Mouse (Mus musculus) lung, postnatal 36 days (tissue): ENCODE results near the gene Prnp.

Experiments used
- DNase-seq: peaks from one replicate; pipeline ENCODE4 v3.0.0; 2022; ENCODE audit warnings: mixed read lengths

The Prnp gene

GRCm38 (mm10) chr2:131909683-131910572 is at the start of gene Prnp, which contains the start of gene Prn:
Gene Prnp (plus strand): TSS chr2:131909928.
Gene Prn (plus strand): TSS chr2:131909957.
- DNase-seq = peak; percentile 93

DNA sequence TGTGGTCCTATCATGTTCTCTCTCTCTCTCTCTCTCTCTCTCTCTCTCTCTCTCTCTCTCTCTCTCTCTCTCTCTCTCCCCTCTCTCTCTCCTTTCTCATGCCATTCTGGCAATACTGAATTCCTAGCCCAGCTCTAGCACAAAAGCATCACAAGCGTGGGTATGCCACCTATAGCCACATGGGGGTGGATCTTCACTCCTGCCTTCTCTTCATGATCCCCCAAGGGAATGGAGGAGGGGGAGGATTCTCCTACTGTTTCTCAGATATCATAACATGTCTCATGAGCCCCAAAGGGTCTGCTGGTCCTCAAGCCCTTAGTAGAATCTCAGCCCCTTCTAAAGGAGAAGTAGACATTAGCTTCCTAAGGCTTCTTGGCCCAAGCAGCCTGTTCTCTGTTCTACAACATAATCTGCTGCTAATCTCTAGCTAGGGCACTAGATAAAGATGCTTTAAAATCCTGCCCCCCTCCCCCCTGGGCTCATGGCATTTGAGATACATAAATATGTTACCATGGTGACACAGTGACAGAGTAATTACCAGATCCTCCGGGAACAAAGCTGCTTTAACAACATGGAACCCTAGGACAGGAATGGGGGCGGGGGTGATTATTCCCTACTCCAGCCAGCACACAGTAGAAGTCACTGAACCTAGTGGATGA is 47.0 kb upstream of the Prnp start:
- no peak for DNase-seq

GRCm38 (mm10) chr2:131863472-131863871 is 46.3 kb upstream of the Prnp start:
- DNase-seq = no peak

GRCm38 (mm10) chr2:131864262-131864796 is 45.4 kb upstream of the Prnp start:
- no peak for DNase-seq

- DNase-seq = no peak
Measured at GRCm38 (mm10) chr2:131866676-131867075, 43.1 kb upstream of the Prnp start.

DNA sequence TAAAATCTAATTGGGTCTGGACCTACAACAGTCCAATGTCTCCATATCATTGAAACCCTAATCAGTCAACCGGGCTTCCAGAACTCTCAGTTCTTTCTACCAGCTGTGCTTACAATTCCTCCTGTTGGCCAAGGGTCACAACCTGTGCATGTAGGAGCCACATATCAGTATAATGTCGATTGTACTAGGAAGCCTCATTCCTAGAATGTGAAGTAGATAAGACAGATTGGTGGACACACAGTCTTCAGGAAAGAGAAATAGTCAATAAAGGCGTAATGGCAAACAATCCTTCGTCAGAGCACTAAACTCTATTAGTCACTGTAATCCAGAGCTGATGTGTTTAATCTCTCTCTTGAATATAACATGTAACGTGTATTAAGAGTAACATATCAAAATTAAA is 40.7 kb upstream of the Prnp start:
- DNase-seq = no peak

DNA sequence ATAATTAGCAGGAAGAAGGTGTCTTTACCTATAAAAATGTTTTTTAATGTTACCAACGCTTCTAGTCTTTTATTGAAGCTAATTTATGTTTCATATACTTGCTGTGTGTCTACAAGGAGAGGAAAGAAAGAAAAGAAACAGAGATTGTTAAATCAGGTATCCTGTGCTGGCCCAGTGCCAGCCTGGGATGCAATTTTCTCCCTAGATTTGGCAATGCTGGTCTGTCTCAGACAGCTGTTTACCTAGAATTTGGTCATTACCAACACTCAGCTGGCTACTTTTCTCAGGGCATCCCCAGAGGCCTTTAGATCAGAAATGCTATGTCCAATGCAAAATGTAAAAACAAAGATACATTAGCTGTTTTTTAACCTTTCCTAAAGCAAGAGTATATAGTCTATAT is 36.4 kb upstream of the Prnp start:
- DNase-seq = no peak

GRCm38 (mm10) chr2:131876551-131877265 is 33.0 kb upstream of the Prnp start:
- no peak for DNase-seq

GRCm38 (mm10) chr2:131881766-131882165 is 28.0 kb upstream of the Prnp start:
- DNase-seq = no peak

DNA sequence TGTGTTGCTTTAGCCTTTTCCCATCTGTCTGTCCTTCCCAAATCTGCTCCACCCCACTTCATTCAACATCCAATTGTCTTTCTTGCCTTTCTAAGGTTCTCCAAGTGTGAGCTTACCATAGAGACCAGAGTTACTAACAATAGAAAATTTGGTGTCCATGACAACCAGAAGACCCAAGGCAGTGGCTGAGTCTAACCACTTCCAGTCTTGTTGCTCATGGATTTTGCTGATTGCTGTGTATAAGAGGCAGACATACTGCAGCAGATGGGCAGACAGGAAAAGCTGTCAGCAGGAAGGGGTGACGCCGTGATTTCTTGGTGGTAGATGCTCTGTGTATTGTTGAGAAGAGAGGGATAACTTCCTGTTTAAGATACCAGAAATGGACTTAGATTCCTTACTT is 26.6 kb upstream of the Prnp start:
- DNase-seq = no peak

GRCm38 (mm10) chr2:131886503-131887160 is 23.1 kb upstream of the Prnp start:
- no peak for DNase-seq

- no peak for DNase-seq
Measured at GRCm38 (mm10) chr2:131888233-131888632, 21.5 kb upstream of the Prnp start.

DNA sequence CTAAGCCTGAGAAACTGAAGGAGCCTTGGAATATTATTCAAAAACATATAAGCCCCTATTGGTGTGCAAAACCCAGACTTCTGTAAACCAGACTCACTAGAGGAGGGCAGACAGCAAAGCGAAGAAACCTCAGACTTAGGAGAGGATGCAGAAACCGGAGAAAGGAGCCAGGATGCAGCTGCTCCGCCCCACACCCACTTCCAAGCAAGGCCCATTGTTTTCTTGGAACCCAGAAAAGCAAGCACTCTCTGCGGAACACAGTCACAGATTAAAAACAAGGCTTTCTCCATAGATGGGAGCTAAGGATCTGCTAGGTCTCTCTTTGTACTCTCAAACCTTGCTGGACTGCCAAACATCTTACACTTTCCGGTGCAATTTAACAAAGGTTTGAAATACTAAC is 17.2 kb upstream of the Prnp start:
- no peak for DNase-seq

GRCm38 (mm10) chr2:131895106-131895505 is 14.6 kb upstream of the Prnp start:
- no peak for DNase-seq

DNA sequence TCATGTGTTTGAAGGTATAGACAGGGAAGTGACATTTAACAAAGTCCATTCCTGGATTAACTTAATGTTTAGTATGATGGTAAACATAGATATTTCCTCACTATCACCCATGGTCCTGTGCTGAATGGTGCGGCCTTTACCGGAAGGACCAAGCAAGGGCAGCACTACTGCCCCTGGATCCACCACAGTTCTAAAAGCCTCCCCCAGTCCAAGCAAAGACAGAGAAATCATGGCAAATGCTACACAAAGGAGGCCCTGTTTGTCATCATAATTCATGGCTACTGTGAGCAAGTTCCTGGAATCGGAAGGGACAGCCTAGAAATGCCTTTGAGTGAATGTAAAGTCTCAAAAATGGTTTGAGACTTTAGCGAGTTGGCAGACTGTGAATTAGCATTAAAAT is 13.7 kb upstream of the Prnp start:
- no peak for DNase-seq

DNA sequence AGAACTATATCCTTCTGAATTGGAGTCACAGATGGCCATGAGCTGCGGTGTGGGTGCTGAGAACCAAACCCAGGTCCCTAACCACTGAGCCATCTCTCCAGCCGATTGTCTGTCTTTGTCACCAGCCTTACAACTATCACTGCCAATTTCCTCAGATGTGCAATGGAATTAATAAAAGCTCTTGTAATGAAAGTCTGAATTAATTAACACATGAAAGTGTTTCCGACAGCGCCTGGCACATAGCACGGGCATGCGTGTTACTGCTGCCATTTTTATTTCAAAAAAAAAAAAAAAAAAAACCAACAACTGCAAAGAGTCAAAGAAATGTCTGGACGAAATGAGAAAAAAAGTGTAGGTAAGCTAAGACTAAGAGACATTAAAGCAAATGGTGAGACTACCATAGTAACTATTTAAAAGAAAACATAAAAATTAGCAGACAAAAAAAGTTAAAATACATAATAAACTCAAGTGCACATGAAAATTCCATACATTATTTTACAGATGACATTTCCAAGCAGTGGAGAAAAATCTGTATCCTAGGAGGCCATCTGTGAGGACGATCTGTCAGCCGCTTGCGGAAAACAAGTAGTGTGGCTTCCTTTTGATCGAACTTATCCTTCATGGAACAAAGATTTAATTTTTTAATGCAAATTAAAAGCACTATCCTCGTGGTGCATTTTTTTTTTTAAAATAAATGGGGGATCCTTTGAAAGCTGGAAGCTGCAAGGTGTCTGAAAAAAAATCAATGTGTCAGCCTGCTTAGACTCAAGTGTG is 12.2 kb upstream of the Prnp start:
- no peak for DNase-seq

GRCm38 (mm10) chr2:131902423-131902822 is 7.3 kb upstream of the Prnp start:
- DNase-seq = no peak

DNA sequence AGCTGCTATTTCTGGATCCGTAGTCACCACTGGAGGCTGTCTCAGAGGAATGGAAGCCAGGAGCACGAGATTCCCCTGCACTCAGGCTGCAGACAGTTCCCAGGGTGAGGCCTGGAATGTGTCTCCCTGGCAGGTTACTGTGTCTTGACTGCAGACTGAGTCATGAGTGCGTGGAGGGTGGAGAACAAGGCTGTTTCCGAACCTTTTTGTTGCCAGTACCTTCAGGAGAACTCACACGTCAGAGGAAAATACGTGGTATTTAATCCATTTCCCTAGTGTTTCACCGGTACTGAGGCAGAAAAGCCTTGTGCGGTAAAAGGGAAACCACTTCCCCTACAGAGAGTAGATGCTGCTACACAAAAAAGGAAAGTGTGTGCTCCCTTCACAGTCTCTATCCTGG is 6.9 kb upstream of the Prnp start:
- DNase-seq = peak; percentile 62

DNA sequence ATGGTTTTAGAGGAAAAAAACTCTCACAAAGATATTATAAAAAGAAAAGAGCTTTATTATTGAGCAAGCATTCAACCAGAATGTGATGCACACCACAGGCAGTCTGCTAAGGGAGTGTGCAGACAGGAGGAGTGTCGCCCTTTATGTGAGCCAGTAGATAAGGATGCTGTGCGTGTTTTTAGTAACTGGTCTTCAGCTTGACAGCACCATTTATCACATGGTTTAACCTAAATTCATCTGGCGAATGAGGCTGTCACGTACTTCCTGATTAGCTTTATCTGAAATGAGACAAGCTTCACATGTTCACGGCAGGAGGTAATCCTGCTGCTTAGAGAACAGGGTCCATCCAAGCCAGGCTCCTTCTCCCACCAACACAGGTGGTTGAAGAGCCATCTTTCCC is 4.7 kb upstream of the Prnp start:
- no peak for DNase-seq

DNA sequence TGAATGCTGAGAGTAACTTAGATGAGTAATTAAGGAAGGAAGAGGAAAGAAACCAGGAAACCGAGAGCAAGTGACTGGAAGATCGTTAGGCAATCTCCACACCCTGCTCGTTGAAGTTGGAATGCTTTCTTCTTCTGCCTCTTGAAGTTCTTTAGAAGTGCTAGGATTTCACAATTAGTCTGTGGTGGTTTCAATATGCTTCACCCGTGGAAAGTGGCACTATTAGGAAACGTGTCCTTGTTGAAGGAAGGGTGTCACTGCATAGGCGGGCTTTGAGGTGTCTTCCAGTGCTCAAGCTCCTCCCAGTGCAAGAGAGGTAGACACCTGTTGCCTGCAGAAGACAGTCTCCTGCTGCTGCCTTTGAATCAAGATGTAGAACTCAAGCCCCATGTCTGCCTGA is 4.0 kb upstream of the Prnp start:
- DNase-seq = peak; percentile 81

DNA sequence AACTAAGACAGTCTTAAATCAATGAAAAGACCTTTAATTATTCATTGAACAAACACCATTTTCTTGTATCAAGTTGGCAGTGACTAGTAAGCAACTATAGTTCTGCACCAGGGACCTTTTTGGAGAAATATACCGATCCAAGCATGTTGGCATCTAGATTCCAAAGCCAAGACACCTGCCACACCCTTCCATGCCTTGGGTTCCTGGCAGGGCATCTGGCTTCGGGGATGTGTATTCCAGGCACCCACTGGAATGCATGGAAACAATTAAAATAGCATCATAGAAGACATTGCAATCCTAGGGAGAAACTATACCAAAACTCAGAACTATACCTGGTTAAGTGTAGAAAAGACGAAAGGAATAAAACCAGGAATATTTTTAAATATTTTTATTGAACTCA is 3.5 kb upstream of the Prnp start:
- no peak for DNase-seq

- DNase-seq = peak; percentile 37
Measured at GRCm38 (mm10) chr2:131906846-131907245, 2.9 kb upstream of the Prnp start.
